Mouse (Mus musculus) neural tube, embryonic 14.5 days (tissue): ENCODE results near the gene Trp53bp1. TPM values are rescaled to one million over a fixed set of nuclear protein-coding genes. Genes with fewer than 3 reads are reported as not detected.

Source experiments
- ATAC-seq: fragments of 200-750 bp; cut with Nextera tagmentation; 2 replicates; pipeline ENCODE4 v1.8.0; 2017; ENCODE audit warnings: low read depth, mild to moderate bottlenecking, moderate TSS enrichment, moderate library complexity
- H3K27ac ChIP-seq: fragments of 300-500 bp; sonication (generic); 2 replicates; pipeline ENCODE4 v1.5.1; 2014; ENCODE audit warnings: low read depth, mild to moderate bottlenecking, control low read depth, low read length, moderate library complexity, mixed read lengths
- H3K27me3 ChIP-seq: fragments of 300-500 bp; sonication (generic); 2 replicates; pipeline ENCODE4 v1.6.1; 2014; ENCODE audit warnings: low read length; ENCODE audit not compliant: control insufficient read depth, insufficient read depth
- H3K36me3 ChIP-seq: fragments of 300-500 bp; sonication (generic); 2 replicates; pipeline ENCODE4 v1.6.1; 2014; ENCODE audit warnings: low read length, mixed read lengths; ENCODE audit not compliant: control insufficient read depth, insufficient read depth
- H3K4me1 ChIP-seq: fragments of 300-500 bp; sonication (generic); 2 replicates; pipeline ENCODE4 v1.6.1; 2014; ENCODE audit warnings: low read length; ENCODE audit not compliant: control insufficient read depth, insufficient read depth
- H3K4me2 ChIP-seq: fragments of 300-500 bp; sonication (generic); 2 replicates; pipeline ENCODE4 v1.6.1; 2014; ENCODE audit warnings: mild to moderate bottlenecking, low read depth, low read length, control low read depth
- H3K4me3 ChIP-seq: fragments of 300-500 bp; sonication (generic); 2 replicates; pipeline ENCODE4 v1.5.1; 2014; ENCODE audit warnings: low read depth, low read length, control low read depth, mixed read lengths
- H3K9ac ChIP-seq: fragments of 300-500 bp; sonication (generic); replicated peaks from 2 replicates; pipeline ENCODE4 v1.6.1; 2014; ENCODE audit warnings: low read depth, mild to moderate bottlenecking, control low read depth, low read length, mixed read lengths
- H3K9me3 ChIP-seq: fragments of 300-500 bp; sonication (generic); 2 replicates; pipeline ENCODE4 v1.6.1; 2016; ENCODE audit warnings: low read length; ENCODE audit not compliant: control insufficient read depth
- WGBS: fragments of 180-500 bp; shearing (Covaris S2); extraction: QIAGEN DNeasy Blood & Tissue Kit; methylation state at CpG from one replicate; pipeline ENCODE4 v1.1.7; 2014; 5-methylcytosine and 5-hydroxymethylcytosine counted together
- polyA plus RNA-seq: library from polyadenylated mRNA; unstranded; fragments of >200 nt; fragmentation: Nextera tagmentation; extraction: Ambion mirVana; gene quantifications from 2 replicates; pipeline ENCODE4 v1.2.1, GENCODE M21; 2014

The Trp53bp1 gene
- 161 and 185 TPM in 2 replicates for polyA plus RNA-seq

DNA sequence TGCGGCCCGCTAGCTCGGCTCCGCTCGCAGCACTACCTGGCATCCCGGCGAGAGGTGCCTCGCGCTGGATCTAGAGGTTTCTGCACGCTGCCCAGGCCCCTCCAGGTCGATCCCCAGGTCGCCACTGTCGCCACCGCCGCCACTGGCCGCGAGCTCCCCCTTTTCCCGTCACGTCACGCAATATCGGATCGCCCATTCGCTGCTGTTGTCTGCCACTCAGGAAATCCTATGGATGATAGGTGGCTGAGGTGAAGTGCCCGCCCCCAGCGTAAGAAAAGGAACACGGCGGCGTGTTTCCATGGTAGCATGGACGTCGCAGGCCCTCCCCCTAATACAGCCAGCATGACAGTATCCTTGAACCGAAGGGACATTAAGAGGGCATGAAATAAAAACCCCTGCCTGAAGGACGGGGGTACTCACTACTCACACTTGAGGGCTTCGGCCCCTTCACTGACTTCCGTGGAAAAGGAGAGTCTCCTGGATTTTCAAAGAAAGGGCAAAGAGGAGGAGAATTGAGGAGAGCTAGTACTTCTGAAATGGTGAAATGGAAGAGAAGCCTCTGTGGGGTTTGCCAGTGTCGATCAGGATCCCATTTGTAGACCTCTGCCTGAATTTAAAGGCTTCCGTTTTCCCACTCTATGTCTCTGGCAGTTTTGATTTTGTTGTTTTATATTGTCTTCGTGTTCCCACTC, at the start of gene Trp53bp1:
Trp53bp1 (minus strand) TSS at position 172 of the 692 bp plus-strand sequence.
- peak within 1 kb of the TSS; percentile 80 for H3K4me2 ChIP-seq
- peaks cover 14% of the 10 kb centered on the region; the same call in 1 of the 2 replicates for H3K36me3 ChIP-seq
- H3K27me3 ChIP-seq, result no peaks in the 10 kb centered on the region
- ATAC-seq, result peak; percentile 99
- H3K4me1 ChIP-seq, result peaks cover 31% of the 10 kb centered on the region
- peak within 1 kb of the TSS; percentile 90 for H3K27ac ChIP-seq
- H3K9ac ChIP-seq, result peak within 1 kb of the TSS; percentile 74
- no peaks in the 10 kb centered on the region for H3K9me3 ChIP-seq
- H3K4me3 ChIP-seq, result peak within 1 kb of the TSS; percentile 68
- under 1% methylated on average over 37 of the region's 37 CpGs for WGBS

DNA sequence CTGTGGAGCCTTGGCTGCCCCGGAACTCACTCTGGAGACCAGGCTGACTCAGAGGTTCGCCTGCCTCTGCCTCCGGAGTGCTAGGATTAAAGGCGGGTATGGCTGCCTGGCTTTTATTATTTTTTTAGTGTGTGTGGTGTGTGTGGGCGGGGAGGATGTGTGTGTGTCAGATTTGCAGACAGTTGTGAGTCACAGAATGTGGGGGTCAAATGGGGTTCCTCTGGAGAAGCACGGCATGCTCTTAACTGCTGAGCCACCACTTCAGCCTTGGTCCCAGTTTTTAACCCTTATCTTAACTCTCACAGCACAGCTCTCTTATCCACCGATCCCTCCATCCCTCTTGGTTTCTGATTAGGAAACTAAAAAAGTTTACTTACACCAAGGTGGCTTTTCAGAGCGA, 45.1 kb upstream of the Trp53bp1 start:
- no peaks in the 10 kb centered on the region for H3K27me3 ChIP-seq
- H3K4me1 ChIP-seq, result no peaks in the 10 kb centered on the region
- 84% methylated on average over 8 of the region's 8 CpGs for WGBS
- H3K27ac ChIP-seq, result no peak overlapping the region
- no peaks in the 10 kb centered on the region for H3K9me3 ChIP-seq
- H3K36me3 ChIP-seq, result peaks cover 7% of the 10 kb centered on the region; the same call in 1 of the 2 replicates
- H3K9ac ChIP-seq, result no peak overlapping the region
- no peak overlapping the region for H3K4me2 ChIP-seq
- no peak overlapping the region for H3K4me3 ChIP-seq
- ATAC-seq, result no peak

DNA sequence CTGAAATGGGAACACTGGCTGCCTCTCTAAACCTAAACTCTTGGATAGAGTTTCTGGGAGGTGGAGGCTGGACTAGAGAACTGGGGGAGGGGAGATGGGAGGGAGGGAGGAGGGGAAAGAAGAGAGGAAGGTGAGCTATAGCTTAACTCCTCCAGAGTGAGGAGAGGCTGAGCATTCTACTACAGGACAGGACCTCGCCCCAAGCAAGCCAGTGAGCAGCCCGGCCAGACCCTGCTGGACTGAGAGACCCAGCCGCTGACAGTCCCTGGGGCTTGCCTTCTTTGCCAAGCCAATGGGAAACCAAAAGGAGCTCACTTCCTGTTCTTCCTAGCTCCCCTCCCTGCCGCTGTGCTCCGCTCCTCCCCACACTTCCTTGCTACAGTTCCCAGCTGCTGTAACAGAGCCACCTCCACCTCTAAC, 37.8 kb upstream of the Trp53bp1 start:
- no peaks in the 10 kb centered on the region for H3K27me3 ChIP-seq
- H3K4me2 ChIP-seq, result no peak overlapping the region
- no peak overlapping the region for H3K27ac ChIP-seq
- 41% methylated on average over 5 of the region's 5 CpGs for WGBS
- 0 out of 2 replicates have a peak, but pooled peaks have one; percentile 34 for ATAC-seq
- no peaks in the 10 kb centered on the region for H3K9me3 ChIP-seq
- no peak overlapping the region for H3K4me3 ChIP-seq
- no peak overlapping the region for H3K9ac ChIP-seq
- H3K36me3 ChIP-seq, result peaks cover 34% of the 10 kb centered on the region
- H3K4me1 ChIP-seq, result no peaks in the 10 kb centered on the region

- Histone ChIP-seq H3K27ac (no peak overlapping the region), H3K36me3 (peaks cover 52% of the 10 kb centered on the region)
Observed at GRCm38 (mm10) chr2:121300036-121300435, 28.8 kb upstream of the Trp53bp1 start.

DNA sequence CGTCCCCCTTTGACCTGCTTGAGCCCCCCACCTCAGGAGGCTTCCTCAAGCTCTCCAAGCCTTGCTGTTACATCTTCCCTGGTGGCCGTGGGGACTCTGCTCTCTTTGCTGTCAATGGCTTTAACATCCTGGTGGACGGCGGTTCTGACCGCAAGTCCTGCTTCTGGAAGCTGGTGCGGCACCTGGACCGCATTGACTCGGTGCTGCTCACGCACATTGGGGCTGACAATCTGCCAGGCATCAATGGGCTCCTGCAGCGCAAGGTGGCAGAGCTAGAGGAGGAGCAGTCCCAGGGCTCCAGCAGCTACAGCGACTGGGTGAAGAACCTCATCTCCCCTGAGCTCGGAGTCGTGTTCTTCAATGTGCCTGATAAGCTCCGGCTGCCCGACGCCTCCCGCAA, 28.3 kb upstream of the Trp53bp1 start:
- WGBS, result 87% methylated on average over 17 of the region's 17 CpGs
- no peak overlapping the region for H3K27ac ChIP-seq
- H3K27me3 ChIP-seq, result no peaks in the 10 kb centered on the region
- H3K4me2 ChIP-seq, result no peak overlapping the region
- peaks cover 32% of the 10 kb centered on the region for H3K4me1 ChIP-seq
- no peak overlapping the region for H3K9ac ChIP-seq
- no peak for ATAC-seq
- no peak overlapping the region for H3K4me3 ChIP-seq
- peaks cover 47% of the 10 kb centered on the region for H3K36me3 ChIP-seq
- no peaks in the 10 kb centered on the region for H3K9me3 ChIP-seq

More at GRCm38 (mm10) chr2:121300036-121300435, 28.8 kb upstream of the Trp53bp1 start:
- Histone ChIP-seq H3K27me3 (no peaks in the 10 kb centered on the region), H3K4me1 (peaks cover 26% of the 10 kb centered on the region), H3K4me3 (no peak overlapping the region), H3K9me3 (no peaks in the 10 kb centered on the region), H3K9ac (no peak overlapping the region), H3K4me2 (no peak overlapping the region)
- no peak for ATAC-seq
- WGBS, result 85% methylated on average over 10 of the region's 10 CpGs

DNA sequence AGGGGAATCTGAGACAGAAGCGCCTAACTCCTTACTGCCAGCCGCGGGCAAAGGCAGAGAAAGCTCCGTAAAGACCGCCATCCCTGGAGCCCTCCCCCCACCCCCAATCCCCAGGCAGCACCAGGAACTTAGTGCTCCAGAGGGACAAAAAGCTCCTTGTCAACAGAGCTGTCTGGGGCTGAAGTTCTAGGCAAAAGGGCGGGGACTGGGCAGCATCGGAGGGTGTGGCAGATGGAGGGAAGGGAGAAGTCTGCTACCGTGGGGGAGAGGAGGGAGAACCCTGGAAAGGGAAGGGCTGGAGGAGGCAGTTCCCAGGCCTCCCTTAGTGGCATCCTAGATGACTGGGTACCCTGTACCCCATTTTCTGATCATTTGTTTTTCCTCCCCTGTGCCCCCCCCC, 26.9 kb upstream of the Trp53bp1 start:
- Histone ChIP-seq H3K4me1 (peaks cover 37% of the 10 kb centered on the region), H3K36me3 (peaks cover 35% of the 10 kb centered on the region), H3K9ac (no peak overlapping the region), H3K4me2 (peak overlapping the region; percentile 92), H3K27ac (no peak overlapping the region), H3K9me3 (no peaks in the 10 kb centered on the region), H3K4me3 (no peak overlapping the region), H3K27me3 (no peaks in the 10 kb centered on the region)
- WGBS, result 4% methylated on average over 8 of the region's 8 CpGs
- no peak for ATAC-seq

GRCm38 (mm10) chr2:121297701-121298100, 26.5 kb upstream of the Trp53bp1 start:
- ATAC-seq, result no peak
- Histone ChIP-seq H3K27me3 (no peaks in the 10 kb centered on the region), H3K4me3 (peak overlapping the region; percentile 59; the same call in 1 of the 2 replicates), H3K4me2 (peak overlapping the region; percentile 92), H3K36me3 (peaks cover 31% of the 10 kb centered on the region), H3K27ac (0 out of 2 replicates have a peak overlapping the region, but pooled peaks have one; percentile 73), H3K4me1 (peaks cover 37% of the 10 kb centered on the region), H3K9ac (no peak overlapping the region), H3K9me3 (no peaks in the 10 kb centered on the region)
- 11% methylated on average over 9 of the region's 9 CpGs for WGBS

DNA sequence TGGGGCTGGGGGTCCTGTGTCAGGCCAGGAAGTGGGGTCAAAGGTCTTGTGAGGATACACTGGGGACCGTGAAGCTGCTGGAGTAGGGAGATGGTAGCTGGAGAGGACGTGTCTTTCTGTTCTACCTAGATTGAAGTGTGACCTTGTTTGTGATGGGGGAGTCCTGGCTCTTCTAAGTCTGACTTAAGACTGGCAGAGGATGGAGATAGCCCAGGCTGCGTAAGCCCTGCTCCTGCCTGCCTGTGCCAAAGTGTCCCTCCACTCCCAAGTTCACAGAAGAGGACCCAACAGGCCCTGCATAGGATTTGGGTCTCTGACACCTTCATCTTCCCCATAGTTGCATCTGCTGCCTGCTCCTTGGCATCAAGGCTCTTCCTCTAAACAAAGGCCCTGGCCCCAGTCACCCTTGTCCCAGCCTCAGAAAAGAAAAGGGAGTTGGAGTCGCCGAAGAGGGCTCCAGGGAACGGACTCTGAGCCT, 25.6 kb upstream of the Trp53bp1 start:
- peaks cover 37% of the 10 kb centered on the region for H3K4me1 ChIP-seq
- ATAC-seq, result no peak
- peaks cover 26% of the 10 kb centered on the region for H3K36me3 ChIP-seq
- no peaks in the 10 kb centered on the region for H3K9me3 ChIP-seq
- peak overlapping the region; percentile 59 for H3K4me3 ChIP-seq
- peak overlapping the region; percentile 73 for H3K27ac ChIP-seq
- no peaks in the 10 kb centered on the region for H3K27me3 ChIP-seq
- H3K9ac ChIP-seq, result peak overlapping the region; percentile 58
- WGBS, result 8% methylated on average over 6 of the region's 6 CpGs
- H3K4me2 ChIP-seq, result peak overlapping the region; percentile 92
